Mouse (Mus musculus) hematopoietic multipotent progenitor cell, adult 10-12 weeks (in vitro differentiated cells): ENCODE measurements around the gene Adgrl2. TPM values are rescaled to one million over a fixed set of nuclear protein-coding genes. Genes with fewer than 3 reads are reported as not detected.

Source experiments
- polyA plus RNA-seq: library from polyadenylated mRNA; stranded (reverse); fragments of >175 nt; gene quantifications from 2 replicates; pipeline ENCODE4 v1.2.3, GENCODE M21; 2012; ENCODE audit warnings: low replicate concordance

Gene Adgrl2
- polyA plus RNA-seq: 3.3 and 4.4 TPM in 2 replicates

GRCm38 (mm10) chr3:148990531-148991003 lies at the start of gene Adgrl2:
Adgrl2 (minus strand) TSS chr3:148990555.

